Mouse (Mus musculus) forebrain, embryonic 10.5 days (tissue): Measurements from ENCODE around the gene Slc35b4. TPM values are rescaled to one million over a fixed set of nuclear protein-coding genes. Genes with fewer than 3 reads are reported as not detected.

Experiments
- DNase-seq: peaks from one replicate; pipeline ENCODE4 v3.0.0-alpha.2; 2017; ENCODE audit warnings: low spot score; ENCODE audit errors: extremely low spot score
- H3K27ac ChIP-seq: fragments of 300-500 bp; sonication (generic); 2 replicates; pipeline ENCODE4 v1.5.1; 2016; ENCODE audit warnings: mild to moderate bottlenecking
- H3K27me3 ChIP-seq: fragments of 300-500 bp; sonication (generic); 2 replicates; pipeline ENCODE4 v1.6.1; 2016; ENCODE audit warnings: mild to moderate bottlenecking; ENCODE audit not compliant: poor library complexity, severe bottlenecking
- H3K36me3 ChIP-seq: fragments of 300-500 bp; sonication (generic); replicated peaks from 2 replicates; pipeline ENCODE4 v1.6.1; 2016; ENCODE audit warnings: mild to moderate bottlenecking, moderate library complexity
- H3K4me1 ChIP-seq: fragments of 300-500 bp; sonication (generic); 2 replicates; pipeline ENCODE4 v1.6.1; 2016
- H3K4me3 ChIP-seq: fragments of 300-500 bp; sonication (generic); 2 replicates; pipeline ENCODE4 v1.5.1; 2016; ENCODE audit warnings: mild to moderate bottlenecking, moderate library complexity
- H3K9me3 ChIP-seq: fragments of 300-500 bp; sonication (generic); 2 replicates; pipeline ENCODE4 v1.6.1; 2016; ENCODE audit warnings: mild to moderate bottlenecking, moderate library complexity
- WGBS: fragments of 180-500 bp; shearing (Covaris S2); methylation state at CpG from one replicate; pipeline ENCODE4 v1.1.7; 2016; 5-methylcytosine and 5-hydroxymethylcytosine counted together
- polyA plus RNA-seq: library from polyadenylated mRNA; unstranded; fragments of >200 nt; fragmentation: Nextera tagmentation; extraction: Ambion mirVana; gene quantifications from 2 replicates; pipeline ENCODE4 v1.2.1, GENCODE M21; 2016

Gene Slc35b4
- polyA plus RNA-seq, 1 experiment from 2014 or later: 47.5 TPM

DNA sequence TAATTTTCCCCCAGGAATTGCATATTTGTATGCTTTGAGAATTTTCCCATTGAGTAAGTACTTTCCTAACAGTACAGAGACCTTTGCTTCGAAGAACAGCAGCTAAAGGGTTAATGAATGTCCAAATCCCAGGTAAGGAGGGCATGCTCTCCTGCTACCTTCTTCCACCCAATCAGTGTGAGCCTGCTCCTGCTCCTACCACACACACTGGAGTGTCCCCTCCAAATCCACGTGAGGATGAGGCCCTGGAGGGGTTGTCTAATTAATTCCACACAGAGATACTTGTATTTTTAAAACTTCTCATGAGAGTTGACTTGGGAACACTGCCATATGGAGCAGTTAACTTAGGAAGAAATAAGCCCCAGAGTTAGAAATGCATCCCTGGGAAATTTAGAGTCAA is 14.3 kb downstream of the Slc35b4 start:
- no peak for DNase-seq
- Histone ChIP-seq H3K4me3 (no peak overlapping the region), H3K27ac (no peak overlapping the region), H3K27me3 (no peaks in the 10 kb centered on the region), H3K4me1 (no peaks in the 10 kb centered on the region), H3K36me3 (peaks cover 92% of the 10 kb centered on the region), H3K9me3 (no peaks in the 10 kb centered on the region)
- WGBS: 73% methylated on average over 2 of the region's 2 CpGs

DNA sequence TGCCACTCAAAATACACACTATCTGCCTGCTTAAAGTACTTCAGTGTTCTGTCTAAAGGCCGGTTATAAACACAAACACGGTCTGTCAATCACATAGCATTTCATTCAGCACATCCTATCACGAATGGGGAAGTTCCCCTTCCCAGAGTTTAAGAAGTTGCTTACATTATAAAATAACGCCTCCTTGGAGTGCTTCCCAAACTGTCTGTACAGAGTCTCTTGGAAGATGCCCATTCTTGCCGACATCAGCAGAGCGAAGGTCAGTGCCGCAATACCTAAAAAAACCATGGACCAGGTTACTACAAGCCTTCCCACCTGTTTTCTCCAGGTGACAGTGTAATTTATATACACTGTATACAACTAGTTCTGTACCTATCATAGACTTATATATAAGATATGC is 15.4 kb downstream of the Slc35b4 start:
- Histone ChIP-seq H3K9me3 (no peaks in the 10 kb centered on the region), H3K4me3 (no peak overlapping the region), H3K27ac (no peak overlapping the region), H3K27me3 (no peaks in the 10 kb centered on the region), H3K36me3 (peaks cover 92% of the 10 kb centered on the region), H3K4me1 (no peaks in the 10 kb centered on the region)
- no peak for DNase-seq
- 93% methylated on average over 7 of the region's 7 CpGs for WGBS

DNA sequence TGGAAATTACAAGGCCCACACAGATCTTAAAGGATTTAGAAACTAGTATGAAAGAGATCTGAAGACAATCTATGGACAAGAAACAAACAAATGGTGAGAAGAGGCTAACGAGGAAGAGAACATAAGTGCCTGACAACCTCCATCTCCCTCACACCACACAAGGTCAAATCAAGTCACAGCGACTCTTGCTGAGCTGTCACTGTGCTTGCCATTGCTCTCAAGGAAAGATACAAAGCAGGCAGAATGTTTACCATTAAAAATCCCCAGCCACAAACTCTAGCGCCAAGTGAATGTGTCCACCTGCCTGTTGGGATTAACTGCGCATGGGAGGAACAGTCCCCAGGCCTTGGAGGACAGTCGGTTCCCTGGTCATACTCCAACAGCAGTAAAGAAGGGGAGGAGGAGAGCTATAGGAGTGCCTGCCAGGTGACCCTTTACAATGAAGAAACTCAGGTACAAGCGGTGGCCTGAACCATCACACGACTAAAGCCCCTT is 16.0 kb downstream of the Slc35b4 start:
- H3K9me3 ChIP-seq: no peaks in the 10 kb centered on the region
- no peak overlapping the region for H3K27ac ChIP-seq
- no peak for DNase-seq
- peaks cover 91% of the 10 kb centered on the region for H3K36me3 ChIP-seq
- WGBS: 95% methylated on average over 7 of the region's 7 CpGs
- H3K4me1 ChIP-seq: no peaks in the 10 kb centered on the region
- H3K27me3 ChIP-seq: no peaks in the 10 kb centered on the region
- H3K4me3 ChIP-seq: no peak overlapping the region

DNA sequence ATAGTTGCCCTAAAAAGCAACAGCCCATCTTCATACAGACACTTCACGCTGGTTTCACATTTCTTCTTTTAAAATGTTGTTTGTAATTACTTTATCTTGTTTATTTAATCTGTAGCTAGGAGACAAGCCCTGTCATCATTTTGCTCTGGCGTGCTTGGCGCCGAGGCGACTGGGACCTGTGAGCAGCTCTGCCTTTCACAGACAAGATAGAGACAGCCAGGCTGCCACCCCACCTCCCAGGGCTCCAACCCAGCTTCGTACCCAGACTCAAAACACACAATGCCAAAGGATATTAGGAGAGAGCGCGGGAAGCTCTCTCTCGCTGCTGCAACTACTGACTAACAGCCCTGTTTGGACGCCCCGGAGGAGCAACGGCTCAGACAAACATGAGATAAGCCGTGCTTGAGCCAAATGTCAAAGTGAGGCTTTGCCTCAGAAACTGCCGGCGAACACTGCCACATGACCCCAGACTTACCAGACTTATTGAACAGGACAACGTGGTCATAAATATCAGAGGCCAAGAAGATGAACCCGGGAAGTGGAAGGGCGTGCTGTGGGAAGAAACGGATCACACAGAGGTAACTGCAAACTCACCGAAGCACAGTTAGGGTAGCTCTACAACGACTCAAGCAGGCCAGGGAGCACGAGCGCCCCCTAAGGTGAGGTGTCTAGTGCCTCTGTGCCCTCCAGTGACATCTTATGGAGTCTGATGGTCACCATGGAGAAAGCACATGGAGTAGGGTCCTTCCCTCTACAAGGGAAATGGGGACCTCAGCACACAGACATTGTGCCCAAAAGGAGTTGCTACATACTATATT is 16.7 kb downstream of the Slc35b4 start:
- 94% methylated on average over 23 of the region's 23 CpGs for WGBS

DNA sequence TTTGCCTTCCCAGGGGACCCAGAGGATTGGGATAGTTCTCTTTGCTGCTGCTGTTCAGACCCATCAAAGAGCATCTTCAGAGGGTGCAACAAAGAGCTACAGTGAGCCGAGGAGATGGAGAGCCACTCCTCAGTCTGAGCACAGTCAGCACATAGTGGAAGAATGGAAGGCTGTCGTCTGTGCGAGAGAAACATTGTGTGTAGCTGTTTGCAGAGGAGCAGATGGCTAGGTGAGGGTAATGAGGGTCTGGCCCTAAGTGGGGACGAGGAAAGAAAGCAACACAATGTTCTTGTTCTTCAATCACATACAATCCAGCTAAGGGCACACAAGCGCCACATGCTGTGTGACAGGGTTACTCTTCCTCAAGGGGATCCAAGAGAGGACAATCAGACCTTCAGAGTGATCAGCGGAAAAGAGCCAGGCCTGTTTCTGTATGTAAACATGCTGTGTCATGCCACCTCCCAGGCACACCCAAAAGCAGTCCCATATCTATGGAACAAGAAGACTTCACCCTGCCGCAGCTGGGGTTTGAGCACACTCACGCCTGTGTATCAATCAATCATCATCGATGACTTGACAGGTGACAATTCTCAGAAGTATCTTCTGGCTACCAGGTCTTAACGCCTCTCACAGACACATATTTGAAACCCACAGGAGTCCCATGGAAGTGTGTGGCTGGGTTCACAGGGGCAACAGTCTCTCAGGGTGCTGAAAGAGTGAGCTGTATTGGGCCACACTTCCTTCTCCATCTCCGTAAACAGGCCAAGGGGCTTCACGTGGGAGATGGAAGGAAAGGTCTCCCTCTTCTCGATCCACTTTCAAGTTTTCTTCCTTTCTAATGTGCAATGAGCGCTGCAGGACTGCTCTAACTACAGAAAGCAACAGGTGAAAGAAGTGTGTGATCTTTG is 19.8 kb downstream of the Slc35b4 start:
- 79% methylated on average over 14 of the region's 14 CpGs for WGBS
- peaks cover 61% of the 10 kb centered on the region for H3K36me3 ChIP-seq
- 0 out of 2 replicates have a peak overlapping the region, but pooled peaks have one; percentile 30 for H3K27ac ChIP-seq
- H3K9me3 ChIP-seq: no peaks in the 10 kb centered on the region
- H3K4me1 ChIP-seq: peaks cover 23% of the 10 kb centered on the region
- no peak overlapping the region for H3K4me3 ChIP-seq
- DNase-seq: no peak
- no peaks in the 10 kb centered on the region for H3K27me3 ChIP-seq

More for the DNA sequence above, 16.7 kb downstream of the Slc35b4 start:
- no peak for DNase-seq
- H3K27me3 ChIP-seq: no peaks in the 10 kb centered on the region
- no peak overlapping the region for H3K27ac ChIP-seq
- H3K9me3 ChIP-seq: no peaks in the 10 kb centered on the region
- peaks cover 85% of the 10 kb centered on the region for H3K36me3 ChIP-seq
- H3K4me1 ChIP-seq: no peaks in the 10 kb centered on the region
- no peak overlapping the region for H3K4me3 ChIP-seq

DNA sequence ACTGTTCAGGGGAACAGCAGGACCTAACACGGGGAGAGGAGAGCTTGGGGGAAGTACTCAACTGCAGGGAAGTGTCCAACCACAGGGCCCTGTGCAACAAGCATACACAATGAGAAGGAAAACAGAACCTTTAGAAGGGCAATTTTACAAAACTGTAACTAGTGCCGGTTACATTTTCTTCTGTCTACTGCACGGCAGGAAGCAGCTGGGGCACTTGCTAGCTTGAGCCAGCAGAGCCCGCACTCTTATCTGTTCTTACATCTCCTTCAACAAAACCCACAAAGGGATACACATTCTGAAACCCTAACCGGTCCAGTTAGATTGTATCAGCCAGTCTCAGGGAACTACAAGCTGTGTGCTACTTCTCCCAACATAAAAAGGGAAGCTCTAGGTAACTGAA is 20.9 kb downstream of the Slc35b4 start:
- peaks cover 51% of the 10 kb centered on the region for H3K36me3 ChIP-seq
- no peak for DNase-seq
- no peaks in the 10 kb centered on the region for H3K27me3 ChIP-seq
- H3K27ac ChIP-seq: no peak overlapping the region
- H3K4me3 ChIP-seq: no peak overlapping the region
- WGBS: 79% methylated on average over 5 of the region's 5 CpGs
- peaks cover 23% of the 10 kb centered on the region for H3K4me1 ChIP-seq
- no peaks in the 10 kb centered on the region for H3K9me3 ChIP-seq

DNA sequence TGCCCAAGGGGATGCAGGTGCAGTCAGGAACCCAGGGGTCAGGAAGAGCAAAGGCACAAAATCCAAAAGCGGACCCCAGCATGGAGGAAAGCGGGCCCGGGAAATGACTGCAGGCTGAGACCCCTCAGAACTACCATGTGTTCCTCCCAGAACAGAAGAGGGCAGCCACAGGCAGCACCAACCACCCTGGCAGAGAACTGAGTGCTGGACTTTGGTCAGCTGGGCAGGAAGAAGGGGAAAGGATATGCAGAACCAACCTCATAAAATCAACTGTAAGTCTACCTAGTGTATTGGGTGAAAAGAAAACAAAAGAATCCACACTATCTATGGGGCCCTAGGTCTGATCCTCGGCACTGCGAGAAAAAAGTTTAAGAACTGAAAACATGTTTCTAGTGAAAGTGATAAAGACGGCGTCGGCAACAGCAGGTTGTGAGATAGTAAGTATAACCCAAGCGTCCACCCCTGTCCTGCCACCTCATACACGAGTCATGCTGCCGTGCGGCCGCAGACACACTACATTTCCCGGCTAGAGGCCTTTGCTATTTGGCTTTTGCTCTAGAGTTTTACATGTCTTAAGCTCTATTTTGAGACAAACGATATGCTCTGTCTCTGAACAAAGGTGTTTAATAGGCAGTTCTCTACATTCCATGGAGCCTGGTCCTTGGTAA is 21.6 kb downstream of the Slc35b4 start:
- Histone ChIP-seq H3K27me3 (no peaks in the 10 kb centered on the region), H3K36me3 (peaks cover 43% of the 10 kb centered on the region), H3K9me3 (no peaks in the 10 kb centered on the region), H3K27ac (0 out of 2 replicates have a peak overlapping the region, but pooled peaks have one; percentile 0), H3K4me1 (peaks cover 23% of the 10 kb centered on the region), H3K4me3 (no peak overlapping the region)
- WGBS: 90% methylated on average over 15 of the region's 15 CpGs
- DNase-seq: no peak

DNA sequence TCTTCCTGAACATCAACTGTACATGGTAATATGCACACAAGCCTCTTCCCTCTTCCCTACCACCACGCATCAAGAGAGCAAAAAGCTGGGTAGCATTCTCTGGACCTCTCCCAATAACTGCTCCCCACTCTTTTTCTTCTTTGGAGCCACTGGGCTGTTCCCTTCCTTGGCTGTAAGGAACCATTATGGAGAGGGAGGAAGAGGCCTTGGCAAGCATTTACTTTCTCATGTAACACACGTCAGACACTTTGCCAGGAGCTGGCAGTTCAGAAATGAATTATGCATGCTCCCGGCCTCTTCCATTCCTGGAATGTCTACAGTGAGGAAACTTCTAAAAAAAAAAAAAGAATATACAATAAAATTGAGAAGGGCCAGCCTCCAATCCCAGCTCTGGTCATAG is 22.7 kb downstream of the Slc35b4 start:
- Histone ChIP-seq H3K27me3 (no peaks in the 10 kb centered on the region), H3K36me3 (peaks cover 33% of the 10 kb centered on the region), H3K27ac (0 out of 2 replicates have a peak overlapping the region, but pooled peaks have one; percentile 48), H3K9me3 (no peaks in the 10 kb centered on the region), H3K4me3 (no peak overlapping the region), H3K4me1 (peaks cover 23% of the 10 kb centered on the region)
- WGBS: 81% methylated on average over 3 of the region's 3 CpGs
- no peak for DNase-seq

DNA sequence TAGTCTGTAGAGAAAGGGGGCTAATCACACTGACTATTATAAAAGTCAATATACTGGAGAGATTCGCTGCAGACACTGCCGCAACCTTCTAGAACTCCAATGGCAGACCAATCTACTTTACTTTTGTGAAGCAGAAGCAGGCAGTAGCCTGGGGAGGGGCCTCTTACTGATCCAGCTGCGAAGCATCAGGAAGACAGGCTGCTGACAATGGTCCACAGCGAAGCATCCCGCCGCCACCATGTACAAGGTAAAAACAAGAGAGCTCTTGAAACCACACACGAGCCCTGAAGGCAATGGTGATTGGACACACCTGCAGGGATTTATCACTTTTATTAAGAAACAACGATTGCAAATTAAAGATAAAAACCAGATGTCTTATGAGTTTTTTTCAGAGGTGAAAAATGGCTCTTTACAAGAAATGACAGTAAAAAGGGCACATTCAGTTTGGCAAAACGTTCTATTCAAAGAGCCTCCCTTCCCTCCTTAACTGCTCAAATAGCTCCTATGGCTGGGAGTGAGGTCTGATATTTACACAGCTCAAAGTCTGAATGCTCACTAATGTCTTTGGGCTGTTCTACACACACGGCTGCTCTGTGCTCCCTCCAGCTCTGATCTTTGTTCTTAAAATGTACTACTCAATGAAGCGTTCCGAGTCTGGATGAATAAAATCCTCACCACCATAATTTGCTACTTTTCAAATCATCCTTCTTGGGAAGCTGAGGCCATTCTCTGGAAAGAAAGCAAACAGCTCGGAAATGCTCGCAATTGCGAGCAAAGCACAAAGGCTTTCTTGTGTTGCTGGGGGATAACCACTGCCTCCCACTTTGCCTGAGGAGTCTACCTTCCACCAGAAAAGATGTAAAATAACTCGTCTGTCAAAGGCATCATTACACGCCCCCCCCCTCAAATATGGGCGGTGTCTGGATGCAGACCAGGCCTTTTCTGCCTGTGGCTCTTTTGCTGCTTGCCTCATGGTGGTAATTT is 23.6 kb downstream of the Slc35b4 start:
- 65% methylated on average over 18 of the region's 18 CpGs for WGBS
- Histone ChIP-seq H3K36me3 (peaks cover 24% of the 10 kb centered on the region), H3K4me3 (no peak overlapping the region), H3K27me3 (no peaks in the 10 kb centered on the region), H3K4me1 (peaks cover 23% of the 10 kb centered on the region), H3K9me3 (no peaks in the 10 kb centered on the region), H3K27ac (0 out of 2 replicates have a peak overlapping the region, but pooled peaks have one; percentile 12)
- DNase-seq: peak; percentile 18

DNA sequence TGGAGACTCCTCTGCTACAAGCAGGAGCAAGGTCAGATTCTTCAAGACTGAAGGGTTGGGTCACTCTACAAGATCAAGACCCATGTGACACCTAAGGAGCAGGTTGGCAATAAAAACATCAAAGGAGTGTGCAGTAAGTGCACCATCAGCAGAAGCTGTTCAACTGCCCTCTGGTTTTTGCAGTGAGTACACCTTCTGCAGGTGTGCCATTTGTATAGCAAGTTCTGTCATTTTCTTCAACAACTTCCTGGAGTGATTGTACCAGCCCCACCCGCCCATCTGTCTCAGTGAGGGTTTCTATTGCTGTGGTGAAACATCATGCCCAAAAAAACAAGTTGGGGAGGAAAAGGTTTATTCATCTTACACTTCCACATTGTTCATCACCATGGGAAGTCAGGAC is 27.1 kb downstream of the Slc35b4 start:
- Histone ChIP-seq H3K27me3 (no peaks in the 10 kb centered on the region), H3K9me3 (no peaks in the 10 kb centered on the region; the same call in 1 of the 2 replicates), H3K4me1 (peaks cover 23% of the 10 kb centered on the region), H3K4me3 (no peak overlapping the region), H3K36me3 (no peaks in the 10 kb centered on the region), H3K27ac (no peak overlapping the region)
- WGBS: 88% methylated on average over 1 of the region's 1 CpGs
- DNase-seq: no peak

DNA sequence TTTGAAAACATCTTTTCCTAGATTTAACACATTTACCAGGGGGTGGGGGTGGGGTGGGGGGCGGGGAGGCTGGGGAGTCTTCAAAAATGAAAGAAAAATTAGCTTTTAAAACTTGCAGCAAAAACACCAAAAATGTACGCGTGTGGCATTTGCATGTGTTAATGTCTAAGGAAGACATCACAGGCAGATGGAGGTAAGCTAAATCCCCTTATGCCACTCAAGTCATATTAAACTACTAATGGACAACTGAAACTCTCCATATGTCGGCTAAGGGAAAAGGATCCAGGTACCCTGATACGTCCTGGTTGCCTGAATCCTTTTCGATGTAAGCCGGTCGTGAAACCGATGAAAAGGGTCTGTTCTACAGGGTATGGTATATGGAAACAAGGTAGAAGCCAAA is 27.8 kb downstream of the Slc35b4 start:
- WGBS: 90% methylated on average over 9 of the region's 9 CpGs

More for the DNA sequence above, 27.8 kb downstream of the Slc35b4 start:
- no peak overlapping the region for H3K4me3 ChIP-seq
- no peaks in the 10 kb centered on the region for H3K36me3 ChIP-seq
- peaks cover 16% of the 10 kb centered on the region for H3K4me1 ChIP-seq
- DNase-seq: no peak
- no peaks in the 10 kb centered on the region for H3K27me3 ChIP-seq
- H3K9me3 ChIP-seq: no peaks in the 10 kb centered on the region; the same call in 1 of the 2 replicates
- H3K27ac ChIP-seq: no peak overlapping the region
